Mouse (Mus musculus) macrophage (primary cell): ENCODE data around the gene Nphp4. TPM values are rescaled to one million over a fixed set of nuclear protein-coding genes. Genes with fewer than 3 reads are reported as not detected.

Experiments used
- H3K27ac ChIP-seq: fragments of 350-480 bp; formaldehyde crosslinking; 2 replicates; pipeline ENCODE4 v1.9.0; 2021
- H3K36me3 ChIP-seq: fragments of 350-480 bp; formaldehyde crosslinking; 2 replicates; pipeline ENCODE4 v1.9.0; 2021; ENCODE audit errors: inconsistent target
- H3K4me3 ChIP-seq: fragments of 350-480 bp; formaldehyde crosslinking; 2 replicates; pipeline ENCODE4 v1.9.0; 2021; ENCODE audit errors: inconsistent target
- H3K79me2 ChIP-seq: fragments of 350-480 bp; formaldehyde crosslinking; 2 replicates; pipeline ENCODE4 v1.9.0; 2021; ENCODE audit errors: inconsistent target
- WGBS: methylation state at CpG from one replicate; pipeline ENCODE4 v1.1.7; 2026; ENCODE audit warnings: inconsistent platforms; ENCODE audit not compliant: missing documents; 5-methylcytosine and 5-hydroxymethylcytosine counted together
- polyA plus RNA-seq: library from polyadenylated mRNA; stranded (reverse); fragments of 250-400 nt; gene quantifications from 3 replicates; pipeline ENCODE4 v1.2.4, GENCODE M21; 2018; ENCODE audit warnings: inconsistent platforms
- total RNA-seq, 78 experiments: library from RNA; depleted of rRNA; stranded (reverse); fragments of 250-400 nt; gene quantifications; 1 replicate in 9 of 78; 2 replicates in 24 of 78; 3 replicates in 43 of 78; 4 replicates in 2 of 78; pipeline ENCODE4 v1.2.4; 2018; ENCODE audit warnings: inconsistent platforms in 56 of 78

Nphp4 gene
- total RNA-seq (2018; cell fraction: chromatin; rRNA removed): 1 to 10 TPM in 17 of 26 experiments, under 1 TPM in 7, not detected in 2; 0.36 to 4.8 (median 1.2) TPM
- total RNA-seq (2018; cell fraction: cytosol; rRNA removed): under 1 TPM; 0.09 to 0.50 (median 0.22) TPM
- 1 to 10 TPM in 11 of 26 experiments, under 1 TPM in 13, not detected in 2; 0.10 to 2.8 (median 0.61) TPM for total RNA-seq (2018; cell fraction: nucleus; rRNA removed)
- polyA plus RNA-seq: 0.18 to 0.72 TPM (median 0.33 TPM) in 3 replicates

GRCm38 (mm10) chr4:152476427-152477023, at the start of gene Nphp4:
Gene Nphp4 (plus strand): TSS chr4:152476706.
- no peak within 1 kb of the TSS for H3K27ac ChIP-seq
- WGBS: 2% methylated on average over 18 of the region's 18 CpGs

GRCm38 (mm10) chr4:152428259-152428658, 48.2 kb upstream of the Nphp4 start:
- 69% methylated on average over 8 of the region's 8 CpGs for WGBS
- peaks cover 90% of the 10 kb centered on the region for H3K79me2 ChIP-seq
- H3K27ac ChIP-seq: no peak overlapping the region
- peaks cover 46% of the 10 kb centered on the region for H3K36me3 ChIP-seq
- H3K4me3 ChIP-seq: no peak overlapping the region

More at GRCm38 (mm10) chr4:152476427-152477023, at the start of gene Nphp4:
- no peaks in the 10 kb centered on the region for H3K79me2 ChIP-seq
- peak within 1 kb of the TSS; percentile 48 for H3K4me3 ChIP-seq
- H3K36me3 ChIP-seq: no peaks in the 10 kb centered on the region

GRCm38 (mm10) chr4:152432308-152432707, 44.2 kb upstream of the Nphp4 start:
- H3K4me3 ChIP-seq: no peak overlapping the region
- 92% methylated on average over 5 of the region's 5 CpGs for WGBS
- H3K36me3 ChIP-seq: peaks cover 35% of the 10 kb centered on the region
- H3K79me2 ChIP-seq: peaks cover 79% of the 10 kb centered on the region
- no peak overlapping the region for H3K27ac ChIP-seq

GRCm38 (mm10) chr4:152434836-152435235, 41.7 kb upstream of the Nphp4 start:
- Histone ChIP-seq H3K27ac (no peak overlapping the region), H3K36me3 (peaks cover 35% of the 10 kb centered on the region), H3K79me2 (peaks cover 82% of the 10 kb centered on the region), H3K4me3 (no peak overlapping the region)
- 58% methylated on average over 9 of the region's 9 CpGs for WGBS

- Histone ChIP-seq H3K4me3 (no peak overlapping the region), H3K36me3 (peaks cover 34% of the 10 kb centered on the region), H3K27ac (no peak overlapping the region), H3K79me2 (peaks cover 82% of the 10 kb centered on the region)
- 56% methylated on average over 10 of the region's 10 CpGs for WGBS
These were observed 41.3 kb upstream of the Nphp4 start for GRCm38 (mm10) chr4:152435255-152435654.

- WGBS: 92% methylated on average over 9 of the region's 9 CpGs
- peaks cover 98% of the 10 kb centered on the region for H3K79me2 ChIP-seq
- H3K36me3 ChIP-seq: 0 out of 2 replicates have a peak, but pooled peaks cover 7% of the 10 kb centered on the region
- no peak overlapping the region for H3K27ac ChIP-seq
- no peak overlapping the region for H3K4me3 ChIP-seq
These were observed 35.6 kb upstream of the Nphp4 start for GRCm38 (mm10) chr4:152440882-152441281.

- WGBS: 91% methylated on average over 9 of the region's 9 CpGs
- Histone ChIP-seq H3K79me2 (peaks cover 100% of the 10 kb centered on the region), H3K27ac (no peak overlapping the region), H3K36me3 (0 out of 2 replicates have a peak, but pooled peaks cover 7% of the 10 kb centered on the region), H3K4me3 (no peak overlapping the region)
These were observed 35.0 kb upstream of the Nphp4 start for GRCm38 (mm10) chr4:152441536-152441935.

GRCm38 (mm10) chr4:152446178-152446577, 30.3 kb upstream of the Nphp4 start:
- Histone ChIP-seq H3K4me3 (peak overlapping the region; percentile 88), H3K36me3 (0 out of 2 replicates have a peak, but pooled peaks cover 7% of the 10 kb centered on the region), H3K27ac (peak overlapping the region; percentile 96), H3K79me2 (peaks cover 72% of the 10 kb centered on the region)
- 21% methylated on average over 10 of the region's 10 CpGs for WGBS

- peak overlapping the region; percentile 96 for H3K27ac ChIP-seq
- 0 out of 2 replicates have a peak, but pooled peaks cover 5% of the 10 kb centered on the region for H3K36me3 ChIP-seq
- WGBS: 13% methylated on average over 21 of the region's 22 CpGs
- peak overlapping the region; percentile 88 for H3K4me3 ChIP-seq
- H3K79me2 ChIP-seq: peaks cover 54% of the 10 kb centered on the region
These were observed 28.5 kb upstream of the Nphp4 start for GRCm38 (mm10) chr4:152447731-152448665.

GRCm38 (mm10) chr4:152448666-152449018, 27.9 kb upstream of the Nphp4 start:
- 1% methylated on average over 8 of the region's 8 CpGs for WGBS
- H3K27ac ChIP-seq: peak overlapping the region; percentile 96
- H3K36me3 ChIP-seq: no peaks in the 10 kb centered on the region

GRCm38 (mm10) chr4:152451371-152451770, 25.1 kb upstream of the Nphp4 start:
- H3K27ac ChIP-seq: no peak overlapping the region
- H3K36me3 ChIP-seq: no peaks in the 10 kb centered on the region
- peaks cover 20% of the 10 kb centered on the region for H3K79me2 ChIP-seq
- H3K4me3 ChIP-seq: no peak overlapping the region
- 75% methylated on average over 6 of the region's 6 CpGs for WGBS

More at GRCm38 (mm10) chr4:152448666-152449018, 27.9 kb upstream of the Nphp4 start:
- Histone ChIP-seq H3K4me3 (peak overlapping the region; percentile 88), H3K79me2 (peaks cover 47% of the 10 kb centered on the region)

GRCm38 (mm10) chr4:152453079-152453478, 23.4 kb upstream of the Nphp4 start:
- Histone ChIP-seq H3K36me3 (no peaks in the 10 kb centered on the region), H3K27ac (no peak overlapping the region), H3K4me3 (no peak overlapping the region), H3K79me2 (peaks cover 3% of the 10 kb centered on the region; the same call in 1 of the 2 replicates)
- WGBS: 94% methylated on average over 10 of the region's 10 CpGs

- no peaks in the 10 kb centered on the region for H3K36me3 ChIP-seq
- WGBS: 94% methylated on average over 12 of the region's 12 CpGs
- H3K4me3 ChIP-seq: no peak overlapping the region
- H3K27ac ChIP-seq: no peak overlapping the region
- H3K79me2 ChIP-seq: no peaks in the 10 kb centered on the region
These were observed 22.4 kb upstream of the Nphp4 start for GRCm38 (mm10) chr4:152454153-152454552.

- H3K27ac ChIP-seq: no peak overlapping the region
These were observed 19.9 kb upstream of the Nphp4 start for GRCm38 (mm10) chr4:152456609-152457008.

More at GRCm38 (mm10) chr4:152456609-152457008, 19.9 kb upstream of the Nphp4 start:
- Histone ChIP-seq H3K4me3 (no peak overlapping the region), H3K79me2 (no peaks in the 10 kb centered on the region), H3K36me3 (no peaks in the 10 kb centered on the region)
- WGBS: 87% methylated on average over 18 of the region's 18 CpGs
